Mouse (Mus musculus): ENCODE measurements around the gene Mvk. TPM values are rescaled to one million over a fixed set of nuclear protein-coding genes. Genes with fewer than 3 reads are reported as not detected.

Mvk gene
- total and polyA plus RNA-seq, 3 experiments, result 33.5 to 37.7 TPM; not detected in 1

- H3K36me3 ChIP-seq (ENCODE audit: control insufficient read depth in 1 of 2, insufficient read depth in 2 of 2, low read length in 2 of 2), result no peaks in the 10 kb centered on the region
- H3K27ac ChIP-seq (ENCODE audit: control insufficient read depth, low read depth, low read length), result no peak overlapping the region
- no peak overlapping the region for H3K9ac ChIP-seq (ENCODE audit: control insufficient read depth, low read depth, low read length, poor library complexity, severe bottlenecking)
- TF ChIP-seq POLR2AphosphoS2 (IDR thresholded peaks at IDR 0.05; ENCODE audit: low read length) (no peak), ELF1 (IDR thresholded peaks at IDR 0.05; ENCODE audit: low read depth, low read length) (no peak), EP300 (IDR thresholded peaks at IDR 0.05; ENCODE audit: low read depth in 1 of 2, low read length in 2 of 2) (no peak), POLR2AphosphoS5 (IDR thresholded peaks at IDR 0.05; ENCODE audit: borderline replicate concordance, low read depth, low read length) (no peak), MAX (IDR thresholded peaks at IDR 0.05; ENCODE audit: low read length) (no peak), ETS1 (IDR thresholded peaks at IDR 0.05; ENCODE audit: low read depth, low read length) (no peak), USF1 (IDR thresholded peaks at IDR 0.05; ENCODE audit: low read depth, low read length) (no peak), CHD2 (IDR thresholded peaks at IDR 0.05; ENCODE audit: low read length) (no peak), TBP (IDR thresholded peaks at IDR 0.05; ENCODE audit: low read depth, low read length) (no peak)
- H3K9me3 ChIP-seq (replicated peaks; ENCODE audit: insufficient read depth, low read length), result no peaks in the 10 kb centered on the region
- no peaks in the 10 kb centered on the region for H3K4me1 ChIP-seq (ENCODE audit: control insufficient read depth in 1 of 2, insufficient read depth in 2 of 2, low read length in 2 of 2)
- DNase-seq (ENCODE audit: low read depth, low spot score), result no peak
- H3K4me3 ChIP-seq (ENCODE audit: control insufficient read depth in 1 of 2, insufficient read depth in 1 of 2, low read depth in 2 of 2, low read length in 2 of 2), result no peak overlapping the region
- H3K79me2 ChIP-seq (ENCODE audit: control insufficient read depth, insufficient read depth, low read length, poor library complexity), result no peaks in the 10 kb centered on the region
- H3K27me3 ChIP-seq (ENCODE audit: control insufficient read depth in 1 of 2, insufficient read depth in 2 of 2, low read length in 2 of 2), result no peaks in the 10 kb centered on the region
Observed at GRCm38 (mm10) chr5:114494761-114495160, 50.7 kb downstream of the Mvk start.

- no peak overlapping the region for H3K4me3 ChIP-seq (ENCODE audit: control insufficient read depth in 1 of 2, insufficient read depth in 1 of 2, low read depth in 2 of 2, low read length in 2 of 2)
- H3K9ac ChIP-seq (ENCODE audit: control insufficient read depth, low read depth, low read length, poor library complexity, severe bottlenecking), result no peak overlapping the region
- H3K36me3 ChIP-seq (ENCODE audit: control insufficient read depth in 1 of 2, insufficient read depth in 2 of 2, low read length in 2 of 2), result peaks cover 0 to 10% of the 10 kb centered on the region in 2 experiments; a peak in 2 of 4 replicates
- no peaks in the 10 kb centered on the region for H3K27me3 ChIP-seq (ENCODE audit: control insufficient read depth in 1 of 2, insufficient read depth in 2 of 2, low read length in 2 of 2)
- H3K27ac ChIP-seq (ENCODE audit: control insufficient read depth, low read depth, low read length), result no peak overlapping the region
- peaks cover 5 to 19% of the 10 kb centered on the region in 2 experiments for H3K4me1 ChIP-seq (ENCODE audit: control insufficient read depth in 1 of 2, insufficient read depth in 2 of 2, low read length in 2 of 2)
- DNase-seq (ENCODE audit: low read depth, low spot score), result no peak
- TF ChIP-seq CHD2 (IDR thresholded peaks at IDR 0.05; ENCODE audit: low read length) (no peak), TCF12 (IDR thresholded peaks at IDR 0.05; ENCODE audit: low read depth, low read length) (no peak), CTCF (IDR thresholded peaks at IDR 0.05 in 2 of 3, conservative IDR thresholded peaks at IDR 0.05 in 1 of 3; ENCODE audit: control insufficient read depth in 1 of 3, insufficient read depth in 1 of 3, low read depth in 2 of 3, low read length in 3 of 3, poor library complexity in 1 of 3, severe bottlenecking in 1 of 3) (no peak), USF2 (IDR thresholded peaks at IDR 0.05; ENCODE audit: borderline replicate concordance in 1 of 2, insufficient read depth in 1 of 2, low read depth in 1 of 2, low read length in 2 of 2) (no peak), KAT2A (conservative IDR thresholded peaks at IDR 0.05; ENCODE audit: low read depth, low read length) (no peak), POLR2A (IDR thresholded peaks at IDR 0.05; ENCODE audit: control insufficient read depth in 1 of 2, insufficient read depth in 1 of 2, low read depth in 1 of 2, low read length in 2 of 2, poor library complexity in 1 of 2) (no peak), SIN3A (IDR thresholded peaks at IDR 0.05; ENCODE audit: low read length) (no peak), EP300 (IDR thresholded peaks at IDR 0.05; ENCODE audit: low read depth in 1 of 2, low read length in 2 of 2) (no peak), MYB (IDR thresholded peaks at IDR 0.05; ENCODE audit: low read depth, low read length) (no peak), GATA1 (IDR thresholded peaks at IDR 0.05; ENCODE audit: low read depth, low read length) (no peak), MAX (IDR thresholded peaks at IDR 0.05; ENCODE audit: low read length) (no peak), MYC (IDR thresholded peaks at IDR 0.05; ENCODE audit: low read depth, low read length) (no peak), MXI1 (IDR thresholded peaks at IDR 0.05; ENCODE audit: low read depth, low read length) (no peak), MEF2A (IDR thresholded peaks at IDR 0.05; ENCODE audit: extremely low read depth, insufficient replicate concordance, low read depth, low read length, poor library complexity, severe bottlenecking) (no peak), NRF1 (IDR thresholded peaks at IDR 0.05; ENCODE audit: insufficient read depth, low read depth, low read length, poor library complexity, severe bottlenecking) (no peak), MAZ (IDR thresholded peaks at IDR 0.05; ENCODE audit: low read depth, low read length) (no peak), CHD1 (IDR thresholded peaks at IDR 0.05; ENCODE audit: low read depth, low read length) (no peak), NELFE (IDR thresholded peaks at IDR 0.05; ENCODE audit: low read depth, low read length) (no peak), ZKSCAN1 (IDR thresholded peaks at IDR 0.05; ENCODE audit: low read depth, low read length) (no peak)
- H3K79me2 ChIP-seq (ENCODE audit: control insufficient read depth, insufficient read depth, low read length, poor library complexity), result no peaks in the 10 kb centered on the region
- H3K9me3 ChIP-seq (replicated peaks; ENCODE audit: insufficient read depth, low read length), result no peaks in the 10 kb centered on the region
Observed at GRCm38 (mm10) chr5:114501252-114501651, 57.2 kb downstream of the Mvk start.

All from MEL (cell line).